Mouse (Mus musculus) MEL (cell line): ENCODE measurements around the gene Rpl36a-ps1. TPM values are rescaled to one million over a fixed set of nuclear protein-coding genes. Genes with fewer than 3 reads are reported as not detected.

Experiments
- polyA plus RNA-seq, 2 experiments: library from polyadenylated mRNA; stranded (reverse) in 1 of 2; unstranded in 1 of 2; fragments of >175 nt in 1 of 2; fragments of >200 nt in 1 of 2; gene quantifications; 2 replicates each; pipeline versions ENCODE4 v1.2.1 to v1.2.4; 2012; ENCODE audit warnings: low replicate concordance in 2 of 2, low read depth in 1 of 2; ENCODE audit not compliant: insufficient read length in 2 of 2, insufficient read depth in 1 of 2, missing spikeins in 1 of 2
- total RNA-seq: library from RNA; depleted of rRNA; stranded (reverse); fragments of 300-350 nt; gene quantifications from 2 replicates; pipeline ENCODE4 v1.2.3, GENCODE M21; 2012; rRNA removed

Rpl36a-ps1 gene
- total and polyA plus RNA-seq, 3 experiments, result 7.4 to 157 TPM; not detected in 1

Other genes starting within 250 kb of the Rpl36a-ps1 start
- gene Mzt1, start 51.8 kb upstream of the Rpl36a-ps1 start, total RNA-seq, result 16.4 and 17.5 TPM in 2 replicates
- 10 to 100 TPM in 1 of 2 experiments, not detected in 1; 42.3 TPM for gene Mzt1, start 51.8 kb upstream of the Rpl36a-ps1 start, polyA plus RNA-seq
- gene Bora, start 51.9 kb upstream of the Rpl36a-ps1 start, total RNA-seq, result 32.6 and 35.8 TPM in 2 replicates
- gene Bora, start 51.9 kb upstream of the Rpl36a-ps1 start, polyA plus RNA-seq, result 10 to 100 TPM; 44.9 to 71.2 TPM
- gene Pibf1, start 105.1 kb upstream of the Rpl36a-ps1 start, total RNA-seq, result 11.0 and 11.3 TPM in 2 replicates
- gene Pibf1, start 105.1 kb upstream of the Rpl36a-ps1 start, polyA plus RNA-seq, result 1 to 10 TPM in 1 of 2 experiments, not detected in 1; 8.4 TPM
- 42.2 and 43.5 TPM in 2 replicates for gene Dis3, start 105.5 kb upstream of the Rpl36a-ps1 start, total RNA-seq
- 100 to 1,000 TPM in 1 of 2 experiments, 10 to 100 TPM in 1; 79.6 to 159 TPM for gene Dis3, start 105.5 kb upstream of the Rpl36a-ps1 start, polyA plus RNA-seq